Mouse (Mus musculus) ovary, postnatal 14 days (tissue): ENCODE results near the gene Stk32c.

ENCODE experiments used
- DNase-seq: peaks from one replicate; pipeline ENCODE4 v3.0.0; 2022; ENCODE audit warnings: low spot score

The Stk32c gene

DNA sequence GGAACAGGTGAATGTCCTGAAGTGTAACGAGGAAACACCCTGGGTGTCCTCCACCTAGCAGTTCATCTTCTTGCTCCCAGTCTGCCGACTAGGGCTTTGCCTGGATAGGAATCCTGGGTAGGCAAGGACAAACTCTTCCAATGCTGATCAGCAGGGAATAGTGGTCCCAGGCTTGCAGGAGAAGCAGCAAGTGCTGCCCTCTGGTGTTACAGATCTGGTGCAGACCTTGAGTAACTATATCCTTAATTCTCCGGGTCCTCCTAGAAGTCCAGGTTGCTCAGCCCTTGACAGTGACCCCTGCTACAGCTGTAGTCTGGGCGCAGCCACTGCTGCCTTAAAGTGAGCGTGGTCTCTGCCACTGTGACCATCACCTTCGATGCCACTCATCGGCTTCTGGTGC is 13.0 kb downstream of the Stk32c start:
- DNase-seq = peak; percentile 59

DNA sequence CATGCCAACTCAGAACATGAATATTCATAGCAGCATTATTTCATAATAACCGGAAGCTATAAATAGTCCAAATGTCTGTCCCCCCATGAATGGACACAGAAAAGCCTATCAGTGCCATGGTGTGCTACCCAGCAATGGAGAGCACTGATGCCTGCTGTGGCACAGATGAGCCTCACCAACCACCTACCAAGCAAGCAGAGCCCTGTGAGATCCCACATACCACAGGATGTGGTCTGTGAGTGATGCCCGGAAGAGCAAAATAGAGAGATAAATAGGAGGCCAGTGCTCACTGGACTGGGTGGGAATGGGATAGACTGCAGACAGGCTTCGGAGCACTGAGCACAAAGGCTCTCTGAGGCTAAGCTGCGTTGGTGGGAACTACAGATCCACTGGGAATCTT is 16.1 kb downstream of the Stk32c start:
- DNase-seq = no peak

DNA sequence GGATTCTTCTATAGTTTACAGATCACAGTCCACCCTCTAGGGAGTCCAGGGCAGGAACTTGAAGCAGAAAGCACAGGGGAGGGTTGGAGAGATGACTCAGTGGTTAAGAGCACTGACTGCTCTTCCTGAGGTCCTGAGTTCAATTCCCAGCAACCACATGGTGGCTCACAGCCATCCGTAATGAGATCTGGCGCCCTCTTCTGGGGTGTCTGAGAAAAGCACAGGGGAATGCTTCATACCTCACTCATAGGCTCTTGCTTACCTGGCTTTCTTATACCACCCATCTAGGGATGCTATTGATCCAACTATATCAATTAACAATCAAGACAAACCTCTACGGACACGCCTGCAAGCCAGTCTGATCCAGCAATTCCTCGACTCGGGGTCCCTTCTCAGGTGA is 21.5 kb downstream of the Stk32c start:
- DNase-seq = no peak

DNA sequence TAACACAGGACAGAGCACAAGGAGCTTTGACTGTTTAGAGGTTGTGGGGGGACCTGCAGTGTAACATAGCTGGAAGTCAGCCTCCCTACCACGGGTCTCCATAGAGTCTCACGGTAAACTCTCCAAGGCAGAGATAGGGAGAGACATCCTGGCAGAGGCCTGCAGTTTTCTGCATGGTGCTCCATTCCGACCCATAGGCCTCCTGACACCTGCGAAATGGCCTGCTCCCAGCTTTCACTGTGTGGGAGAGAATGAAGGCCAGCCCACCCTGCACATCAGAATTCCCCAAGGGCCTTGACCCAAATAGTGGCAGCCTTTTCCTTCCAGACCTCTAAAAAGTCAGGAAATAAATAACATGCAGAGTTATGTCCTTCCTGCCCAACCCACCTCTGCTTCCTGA is 22.5 kb downstream of the Stk32c start:
- DNase-seq = no peak

DNA sequence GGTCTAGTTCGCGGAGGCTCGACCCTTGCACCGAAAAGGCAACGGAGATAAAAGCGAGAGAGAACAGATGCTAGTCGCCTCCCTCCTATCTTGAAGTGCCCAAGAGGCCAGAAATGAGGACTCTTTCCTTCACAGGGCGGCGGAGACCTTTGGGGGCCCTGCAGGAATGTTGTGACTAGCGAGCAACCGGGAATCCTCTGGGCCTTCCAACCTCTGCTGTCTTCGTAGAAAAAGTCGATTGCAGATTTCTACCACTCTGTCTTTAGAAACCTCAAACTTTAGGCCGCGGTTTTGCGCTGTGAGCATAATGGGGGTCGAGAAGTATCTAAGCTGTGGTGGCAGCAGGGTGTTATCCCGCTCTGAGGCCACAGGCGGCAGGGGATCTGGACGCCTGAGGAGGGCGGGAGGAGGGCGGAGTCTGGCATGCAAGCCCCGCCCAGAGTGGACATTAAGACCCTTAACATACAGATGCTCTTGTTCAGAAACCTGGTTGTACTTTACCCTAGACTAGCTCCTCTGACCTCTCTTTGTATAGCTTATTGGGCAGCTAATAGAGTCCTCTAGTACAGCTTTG is 24.4 kb downstream of the Stk32c start:
- DNase-seq = peak; percentile 18

DNA sequence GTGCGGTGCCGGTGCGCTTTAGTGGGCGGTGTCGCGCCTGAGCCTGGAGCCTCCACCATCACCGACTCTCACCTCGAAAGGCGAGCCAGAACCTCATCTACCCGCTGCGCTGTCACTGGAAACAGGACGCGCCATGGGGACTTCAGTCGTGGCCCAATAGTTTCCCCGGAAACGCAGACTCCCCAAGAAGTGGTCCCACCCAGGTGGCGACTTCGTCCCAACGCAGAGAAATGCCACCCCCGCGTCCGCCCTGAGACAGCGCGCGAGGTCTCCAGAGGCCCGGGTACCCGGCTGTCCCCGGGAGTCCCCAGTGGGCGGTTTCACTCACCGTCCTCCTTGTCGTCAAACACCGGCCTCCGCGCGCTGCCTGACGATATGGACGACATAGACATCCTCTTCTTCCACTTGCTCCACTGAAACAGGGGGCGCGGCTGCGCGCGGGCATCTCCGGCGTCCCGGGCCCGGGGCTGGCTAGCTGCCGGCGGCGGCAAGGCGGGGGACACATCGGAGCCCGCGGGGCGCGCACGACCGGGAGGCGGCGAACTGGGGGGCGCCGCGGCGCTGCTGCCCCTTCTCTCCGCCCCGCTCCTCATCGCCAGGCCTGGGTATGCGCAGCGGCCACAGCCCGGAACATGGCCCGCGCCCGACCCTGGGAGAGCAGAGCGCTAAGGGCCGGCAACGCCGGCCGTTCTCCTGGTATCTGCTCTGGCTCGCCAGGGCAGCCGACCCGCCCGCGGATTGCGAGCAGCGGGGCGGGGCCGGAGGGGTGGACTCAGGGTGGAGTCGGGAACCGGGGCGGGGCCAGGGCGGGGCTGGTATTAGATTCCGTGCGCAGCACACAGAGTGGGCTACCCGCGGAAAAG is 25.1 kb downstream of the Stk32c start:
- peak; percentile 68 for DNase-seq

DNA sequence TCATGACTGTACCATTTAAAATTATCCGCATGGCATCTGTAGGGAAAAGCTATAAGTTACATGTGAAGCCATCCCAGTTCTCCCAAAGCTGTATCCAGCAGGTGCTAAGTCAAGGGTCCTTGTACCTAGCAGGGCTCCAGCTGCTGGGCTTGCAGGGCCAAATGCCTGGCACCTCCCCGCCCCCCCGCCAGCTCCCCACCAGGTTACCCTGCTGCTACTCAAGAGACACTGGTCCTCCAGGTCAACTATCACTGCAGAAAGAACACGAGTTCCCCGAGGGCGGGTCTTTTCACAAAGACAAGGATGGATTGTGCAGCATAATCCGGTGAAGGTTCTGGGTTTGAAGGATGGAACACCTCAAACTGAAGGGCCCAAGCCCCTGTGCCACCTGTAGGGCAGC is 25.8 kb downstream of the Stk32c start:
- no peak for DNase-seq

DNA sequence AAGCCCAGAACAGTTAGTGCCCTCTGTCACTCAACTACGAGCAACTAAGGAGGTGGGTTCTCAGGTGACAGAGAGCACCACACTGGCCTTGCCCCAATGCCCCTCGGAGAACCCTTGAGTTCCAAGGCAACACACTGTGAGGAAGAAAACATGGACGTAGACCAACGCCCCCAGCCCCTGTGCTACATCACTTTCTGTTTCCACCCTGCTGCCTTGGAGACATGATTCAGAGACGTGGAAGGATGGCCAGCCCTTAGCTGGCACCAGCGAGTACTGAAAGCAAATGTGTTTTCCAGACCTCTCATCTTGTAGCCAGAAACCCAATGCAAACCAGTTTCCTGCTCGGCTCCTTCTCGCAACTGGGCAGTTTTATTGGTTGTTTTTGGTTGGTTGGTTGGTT is 26.7 kb downstream of the Stk32c start:
- no peak for DNase-seq

DNA sequence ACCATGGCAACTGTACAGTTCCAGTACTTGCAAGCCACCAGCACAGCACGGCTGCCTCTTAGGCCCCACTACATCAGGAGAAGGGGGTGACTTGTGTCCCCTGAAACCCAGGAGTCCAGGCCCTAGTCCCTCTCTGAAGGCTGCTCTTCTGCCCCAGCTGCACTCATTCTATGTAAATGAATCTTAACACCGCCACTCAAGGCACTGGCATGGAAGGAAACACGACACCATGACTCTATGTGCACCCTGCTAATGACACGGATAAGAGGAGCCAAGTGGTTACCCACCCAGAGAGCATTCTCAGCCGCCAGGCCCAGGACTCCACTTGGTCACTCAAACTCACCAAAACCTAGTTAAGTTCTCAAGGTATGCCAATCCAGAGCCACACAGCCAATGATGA is 27.1 kb downstream of the Stk32c start:
- no peak for DNase-seq

DNA sequence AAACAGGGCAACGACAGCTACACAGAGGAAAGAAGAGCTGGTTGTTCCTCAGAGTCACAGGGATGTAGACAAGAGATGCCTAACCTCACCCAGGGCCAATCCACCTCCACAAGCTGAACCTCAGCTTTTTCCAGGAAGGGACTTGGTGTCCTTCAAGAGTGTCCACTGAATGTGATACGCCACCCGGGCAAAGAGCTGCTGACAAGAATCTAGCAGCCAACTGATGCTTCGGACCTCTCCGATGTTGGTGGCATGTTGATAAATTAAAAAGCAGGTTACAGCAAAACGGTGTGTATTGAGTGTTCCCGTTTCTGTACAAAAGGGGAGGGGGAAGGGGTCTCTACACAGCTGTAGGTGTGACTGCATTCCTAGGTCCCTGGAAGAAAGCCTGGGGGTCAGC is 28.3 kb downstream of the Stk32c start:
- no peak for DNase-seq

DNA sequence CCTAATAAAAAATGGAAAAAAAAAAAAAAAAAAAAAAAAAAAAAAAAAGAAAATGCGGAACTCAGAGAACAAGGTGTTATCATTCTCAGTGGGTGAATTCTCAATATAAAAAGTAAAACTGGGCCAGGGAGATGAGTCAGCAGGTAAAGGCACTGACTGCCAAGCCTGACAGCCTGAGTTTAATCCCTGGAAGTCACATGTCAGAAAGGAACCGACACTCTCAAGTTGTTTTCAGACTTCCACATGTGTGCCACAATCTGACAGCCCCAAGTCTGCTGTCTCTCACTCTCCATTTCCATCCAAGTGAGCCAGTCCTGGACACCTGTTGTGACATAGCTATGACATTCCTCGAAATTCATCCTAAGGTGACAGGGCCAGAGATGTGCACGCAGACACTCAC is 28.7 kb downstream of the Stk32c start:
- no peak for DNase-seq

DNA sequence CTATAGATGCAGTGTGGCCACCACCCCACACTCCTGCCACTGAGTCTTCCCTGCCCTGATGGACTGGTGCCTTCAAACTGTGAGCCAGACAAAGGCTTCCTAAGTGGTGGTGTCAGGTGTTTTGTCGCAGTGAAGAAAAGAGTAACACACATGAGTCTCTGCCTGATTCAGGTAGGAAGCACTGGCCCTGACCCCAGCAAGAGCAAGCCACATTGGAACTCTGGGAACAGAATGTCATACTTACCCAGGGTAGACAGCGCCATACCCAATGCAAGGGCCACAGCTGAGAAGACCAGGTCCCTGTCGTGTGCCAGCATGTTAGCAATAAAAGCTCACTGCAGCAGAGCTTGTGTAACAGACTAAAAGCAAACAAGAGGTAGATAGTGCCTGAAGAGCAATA is 33.0 kb downstream of the Stk32c start:
- DNase-seq = no peak

DNA sequence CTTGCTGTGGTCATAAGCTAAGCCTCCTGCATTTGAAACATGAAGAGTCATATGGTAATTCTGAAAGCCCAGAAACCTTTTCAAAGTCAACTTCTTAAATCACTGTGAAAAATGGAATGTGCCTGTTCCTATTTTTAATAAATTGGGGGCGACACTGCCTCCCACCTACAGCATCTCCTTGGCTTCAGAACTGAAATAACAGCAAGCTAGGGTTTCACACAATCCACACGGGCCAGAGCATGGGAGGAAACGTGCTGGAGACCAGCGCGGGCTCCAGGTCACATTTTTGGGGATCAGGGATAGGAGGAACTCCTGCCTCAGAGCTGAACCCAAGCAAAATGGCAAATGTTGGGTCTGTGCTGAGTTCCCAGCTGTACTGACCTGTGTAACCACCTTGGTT is 33.8 kb downstream of the Stk32c start:
- DNase-seq = no peak

DNA sequence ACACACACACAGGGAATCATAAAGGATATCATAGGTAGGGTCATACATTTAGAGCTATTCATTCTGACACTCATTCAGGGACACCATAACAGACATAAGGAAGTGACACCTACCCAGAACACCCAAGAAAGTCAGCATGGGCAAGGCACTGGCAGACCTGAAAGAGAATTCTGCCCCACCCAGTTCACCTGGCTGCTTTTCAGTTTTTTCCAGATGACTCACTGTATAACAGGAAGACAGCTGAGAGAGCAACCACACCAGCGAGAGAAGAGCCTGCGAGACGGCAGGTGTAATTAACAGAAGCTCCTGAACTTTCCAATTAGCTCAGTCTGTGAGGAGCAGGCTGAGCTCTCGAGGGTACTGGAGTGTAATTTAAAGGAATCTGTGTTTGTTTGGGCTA is 44.0 kb downstream of the Stk32c start:
- DNase-seq = no peak

DNA sequence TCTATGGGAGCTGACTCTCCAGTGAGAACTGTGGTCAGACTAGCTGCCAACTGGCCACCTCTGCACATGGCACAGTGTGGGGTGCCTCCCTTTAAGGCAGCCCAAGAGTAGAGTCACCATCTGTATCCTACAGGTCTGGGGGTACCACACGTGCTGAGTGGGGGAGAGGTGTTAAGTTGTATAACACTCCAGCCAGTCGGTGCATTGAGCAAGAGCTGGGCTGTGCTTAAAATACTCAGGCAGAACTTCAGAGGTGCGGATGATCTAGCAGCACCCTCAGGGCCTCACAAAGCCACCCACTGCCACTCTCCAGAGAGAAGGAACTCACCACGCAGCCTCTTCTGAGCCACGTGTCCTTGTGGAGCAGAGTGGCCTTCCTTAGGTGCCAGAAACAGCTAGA is 48.7 kb downstream of the Stk32c start:
- no peak for DNase-seq

DNA sequence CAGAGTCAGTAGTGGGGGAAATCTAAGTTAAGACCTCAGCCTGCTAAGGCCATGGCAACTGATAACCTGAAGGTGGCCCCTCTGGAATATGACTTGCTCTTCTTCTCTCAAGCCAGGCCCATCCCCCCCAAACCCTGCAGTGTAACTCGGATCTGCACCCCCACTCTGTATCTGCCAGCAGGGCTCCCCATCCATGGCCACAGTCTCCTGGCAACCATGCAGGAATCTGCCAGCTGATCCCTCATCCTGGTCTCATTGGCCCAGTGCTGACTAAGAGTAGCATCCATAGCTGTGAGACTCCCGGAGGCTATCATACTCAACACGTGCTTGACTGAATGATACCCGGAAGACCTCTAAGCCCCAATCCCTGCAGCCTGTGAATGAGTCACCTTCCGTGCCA is 54.2 kb downstream of the Stk32c start:
- no peak for DNase-seq

DNA sequence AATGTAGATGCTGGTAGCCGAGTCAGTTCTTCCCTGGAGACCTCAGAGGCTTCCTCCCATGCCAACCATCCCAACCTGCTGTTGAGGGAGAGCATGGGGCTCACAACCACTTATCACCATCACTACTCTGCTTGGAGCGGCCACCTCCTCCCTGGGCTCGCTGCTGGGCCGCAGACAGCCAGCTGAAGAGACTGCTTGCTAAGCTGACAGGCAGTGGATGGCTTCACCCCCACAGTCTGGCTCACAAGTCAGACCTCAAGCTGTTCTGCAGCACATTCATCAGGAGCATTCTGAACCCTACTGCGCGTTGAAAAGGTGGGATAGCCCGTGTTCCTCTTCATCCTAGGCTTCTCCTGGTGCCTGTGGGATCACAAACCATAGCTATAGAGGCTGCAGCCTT is 54.6 kb downstream of the Stk32c start:
- DNase-seq = no peak

DNA sequence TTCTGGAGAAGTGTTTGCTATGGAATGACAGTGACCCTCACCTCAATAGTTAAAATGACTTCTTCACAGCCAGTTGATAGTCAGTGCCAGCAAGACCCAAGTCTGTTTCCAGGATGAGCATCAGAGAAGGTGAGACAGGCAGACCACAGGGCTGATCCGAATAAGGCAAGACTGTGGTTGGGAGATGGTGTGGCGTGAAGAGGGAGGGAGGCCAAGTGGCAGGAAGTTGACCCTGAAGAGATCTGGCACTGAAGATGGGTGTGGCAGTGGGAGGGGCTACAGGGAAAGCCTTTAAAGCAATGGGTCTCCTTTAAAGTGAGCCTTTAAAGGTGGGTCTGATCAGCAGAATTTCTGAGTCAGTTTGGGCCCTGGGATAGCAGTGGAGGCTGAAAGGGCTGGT is 55.6 kb downstream of the Stk32c start:
- no peak for DNase-seq

DNA sequence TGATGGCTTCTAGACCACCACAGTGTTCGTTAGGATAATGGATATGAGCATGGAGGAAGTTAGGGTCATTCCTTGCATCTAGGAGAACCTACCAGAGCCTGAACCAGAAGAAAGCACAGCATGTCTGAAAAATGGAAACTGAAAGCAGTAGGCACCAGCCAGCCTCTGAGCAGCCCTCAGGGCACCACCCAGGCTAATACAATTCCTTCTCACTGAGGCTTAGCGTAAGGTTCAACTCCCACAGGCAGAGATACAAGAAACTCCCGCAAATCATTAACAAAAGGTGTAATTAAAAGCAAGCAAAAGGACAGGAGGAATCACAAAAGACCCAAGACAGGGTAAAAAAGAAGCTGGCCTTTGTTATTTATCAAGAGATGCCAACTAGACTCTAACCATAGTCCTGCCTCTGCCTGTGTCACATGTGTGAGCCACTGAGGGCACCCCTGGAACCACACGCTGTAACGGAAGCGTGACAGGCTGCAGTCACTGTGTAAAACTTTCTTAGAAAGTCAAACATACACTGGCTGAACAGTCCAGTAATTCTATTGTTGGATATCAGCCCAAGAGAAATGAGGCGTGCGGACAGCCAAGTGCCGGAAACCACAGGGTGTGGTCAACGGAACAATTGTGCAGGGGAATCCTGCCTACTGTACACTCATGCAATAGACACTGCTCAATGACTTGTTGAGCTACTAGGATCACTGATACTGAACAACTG is 56.6 kb downstream of the Stk32c start:
- no peak for DNase-seq

DNA sequence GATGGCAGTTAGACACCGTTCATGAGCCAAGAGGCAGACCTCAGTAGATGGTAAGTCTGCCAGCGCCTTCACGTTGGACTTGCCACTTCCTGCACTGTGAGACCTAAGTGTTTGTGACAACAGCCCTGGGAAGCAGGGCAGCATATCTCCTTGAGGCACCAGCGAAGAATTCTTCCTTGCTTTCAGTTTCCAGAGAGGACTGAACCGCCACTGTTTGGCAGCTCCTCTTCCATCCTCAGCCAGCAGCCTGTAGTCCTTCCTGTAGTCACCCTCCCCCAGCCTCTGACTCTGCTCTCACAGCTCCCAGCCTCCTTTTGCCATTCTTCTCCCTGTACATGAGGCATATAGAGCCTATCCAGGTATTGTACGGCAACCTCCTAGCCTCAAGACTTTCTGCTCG is 60.2 kb downstream of the Stk32c start:
- DNase-seq = no peak

DNA sequence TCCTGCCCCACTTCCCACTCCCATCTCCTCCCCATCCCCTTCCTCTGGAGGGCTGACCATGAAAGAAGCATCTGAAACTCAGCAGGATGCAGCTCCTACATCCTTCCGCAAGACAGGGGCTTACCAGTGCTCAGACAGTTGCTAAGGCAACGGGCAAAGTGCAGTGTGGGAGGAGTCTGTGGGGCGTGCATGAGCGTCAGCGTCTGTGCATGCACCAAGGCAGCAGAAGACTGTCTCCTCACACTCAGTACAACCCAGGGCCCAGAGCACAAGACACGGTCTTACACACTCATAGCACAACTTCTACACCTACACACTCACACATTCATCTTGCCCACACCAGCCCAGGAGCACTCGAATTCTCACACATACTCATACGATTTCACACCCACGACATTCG is 62.0 kb downstream of the Stk32c start:
- DNase-seq = no peak

DNA sequence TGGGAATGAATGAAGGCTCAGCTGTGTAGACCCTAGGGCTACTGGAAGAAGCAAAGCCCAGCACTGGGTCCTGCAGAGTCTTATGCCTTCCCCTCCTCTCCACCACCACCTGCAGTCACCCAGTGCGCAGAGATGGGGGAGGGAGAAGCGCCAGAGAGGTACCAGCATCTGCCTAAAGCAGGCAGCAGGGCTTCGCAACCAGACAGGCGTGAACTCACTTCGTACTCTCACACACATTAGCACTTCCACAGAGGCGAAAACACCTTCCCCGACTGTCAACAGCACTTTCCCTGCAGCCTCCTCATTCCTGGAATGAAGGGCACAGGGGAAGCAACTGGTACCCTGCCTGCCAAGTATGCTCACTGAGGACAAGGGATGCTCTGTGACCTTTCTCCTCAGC is 63.7 kb downstream of the Stk32c start:
- DNase-seq = no peak

DNA sequence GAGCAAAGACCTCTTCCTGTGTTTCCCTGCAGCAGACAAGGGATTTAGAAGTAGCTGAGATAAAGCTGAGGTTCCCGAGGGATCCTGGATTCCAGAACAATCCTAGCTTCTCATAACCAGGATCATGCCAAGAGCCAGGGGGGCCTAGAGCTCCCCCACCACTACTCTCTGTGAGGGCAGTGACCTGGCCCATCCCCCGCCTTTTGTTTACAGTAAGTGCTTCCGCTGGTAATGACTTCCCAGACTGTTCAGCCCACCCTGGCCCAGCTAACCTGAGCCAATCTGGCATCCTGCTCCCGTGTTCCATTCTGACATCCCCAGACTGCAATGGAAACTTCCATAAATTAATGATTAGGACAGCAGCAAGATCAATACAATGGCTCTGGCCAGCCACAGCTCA is 65.7 kb downstream of the Stk32c start:
- no peak for DNase-seq
